Mouse (Mus musculus) heart, embryonic 12.5 days (tissue): ENCODE results near the gene Slc37a4. TPM values are rescaled to one million over a fixed set of nuclear protein-coding genes. Genes with fewer than 3 reads are reported as not detected.
A peak's percentile ranks its signal among the peaks of the same experiment; 100 is the strongest.
"Not testable (repeated sequence)": the region's sequence is repeated elsewhere in the genome, so short reads cannot be mapped to it uniquely, and the experiment has no call there.

Experiments used
- ATAC-seq: fragments of 200-750 bp; cut with Nextera tagmentation; 2 replicates; pipeline ENCODE4 v1.8.0; 2017; ENCODE audit warnings: moderate TSS enrichment, moderate library complexity; ENCODE audit not compliant: insufficient number of reproducible peaks, low FRiP score
- H3K27ac ChIP-seq: fragments of 300-500 bp; sonication (generic); 2 replicates; pipeline ENCODE4 v1.5.1; 2016; ENCODE audit warnings: mild to moderate bottlenecking, moderate library complexity; ENCODE audit not compliant: poor library complexity, severe bottlenecking
- H3K27me3 ChIP-seq: fragments of 300-500 bp; sonication (generic); replicated peaks from 2 replicates; pipeline ENCODE4 v1.6.1; 2016; ENCODE audit warnings: mild to moderate bottlenecking, moderate library complexity
- H3K36me3 ChIP-seq: fragments of 300-500 bp; sonication (generic); 2 replicates; pipeline ENCODE4 v1.6.1; 2016; ENCODE audit warnings: mild to moderate bottlenecking, moderate library complexity
- H3K4me1 ChIP-seq: fragments of 300-500 bp; sonication (generic); replicated peaks from 2 replicates; pipeline ENCODE4 v1.6.1; 2016; ENCODE audit warnings: mild to moderate bottlenecking
- H3K4me2 ChIP-seq: fragments of 300-500 bp; sonication (generic); 2 replicates; pipeline ENCODE4 v1.6.1; 2016; ENCODE audit warnings: mild to moderate bottlenecking, moderate library complexity
- H3K4me3 ChIP-seq: fragments of 300-500 bp; sonication (generic); 2 replicates; pipeline ENCODE4 v1.5.1; 2016; ENCODE audit warnings: mild to moderate bottlenecking
- H3K9ac ChIP-seq: fragments of 300-500 bp; sonication (generic); 2 replicates; pipeline ENCODE4 v1.6.1; 2016; ENCODE audit warnings: mild to moderate bottlenecking, moderate library complexity
- H3K9me3 ChIP-seq: fragments of 300-500 bp; sonication (generic); replicated peaks from 2 replicates; pipeline ENCODE4 v1.6.1; 2016; ENCODE audit warnings: mild to moderate bottlenecking, moderate library complexity
- WGBS: fragments of 180-500 bp; shearing (Covaris S2); methylation state at CpG from one replicate; pipeline ENCODE4 v1.1.7; 2016; 5-methylcytosine and 5-hydroxymethylcytosine counted together
- polyA plus RNA-seq: library from polyadenylated mRNA; unstranded; fragments of >200 nt; fragmentation: Nextera tagmentation; extraction: Ambion mirVana; gene quantifications from 2 replicates; pipeline ENCODE4 v1.2.1, GENCODE M21; 2016

Slc37a4 gene
- polyA plus RNA-seq, 1 experiment from 2014 or later, result 28.1 TPM

DNA sequence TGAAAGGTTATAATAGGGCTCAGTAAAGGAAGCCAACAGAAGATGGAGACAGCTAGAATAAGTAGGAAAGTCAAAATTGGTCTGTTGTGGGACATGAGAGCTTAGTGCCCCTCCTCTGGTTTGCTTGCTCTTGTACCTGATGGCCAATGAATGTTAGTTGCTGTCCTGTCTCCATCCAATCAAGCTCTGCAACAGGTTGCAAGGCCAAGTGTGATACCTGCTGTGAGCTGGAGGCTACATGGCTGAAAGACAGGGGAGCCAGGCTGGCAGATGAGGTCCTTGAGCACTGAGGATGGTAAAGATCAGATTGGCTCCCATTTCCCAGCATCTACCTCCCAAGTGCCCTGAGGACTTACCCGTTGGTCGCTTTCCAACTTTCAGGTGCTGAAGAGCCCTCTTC is 16.1 kb downstream of the Slc37a4 start:
- 74% methylated on average over 2 of the region's 2 CpGs for WGBS
- H3K4me3 ChIP-seq, result no peak overlapping the region
- ATAC-seq, result no peak
- H3K27ac ChIP-seq, result no peak overlapping the region
- no peak overlapping the region for H3K4me2 ChIP-seq
- H3K36me3 ChIP-seq, result peaks cover 72% of the 10 kb centered on the region
- no peak overlapping the region for H3K9ac ChIP-seq
- H3K27me3 ChIP-seq, result no peaks in the 10 kb centered on the region
- H3K4me1 ChIP-seq, result peaks cover 16% of the 10 kb centered on the region
- H3K9me3 ChIP-seq, result no peaks in the 10 kb centered on the region

DNA sequence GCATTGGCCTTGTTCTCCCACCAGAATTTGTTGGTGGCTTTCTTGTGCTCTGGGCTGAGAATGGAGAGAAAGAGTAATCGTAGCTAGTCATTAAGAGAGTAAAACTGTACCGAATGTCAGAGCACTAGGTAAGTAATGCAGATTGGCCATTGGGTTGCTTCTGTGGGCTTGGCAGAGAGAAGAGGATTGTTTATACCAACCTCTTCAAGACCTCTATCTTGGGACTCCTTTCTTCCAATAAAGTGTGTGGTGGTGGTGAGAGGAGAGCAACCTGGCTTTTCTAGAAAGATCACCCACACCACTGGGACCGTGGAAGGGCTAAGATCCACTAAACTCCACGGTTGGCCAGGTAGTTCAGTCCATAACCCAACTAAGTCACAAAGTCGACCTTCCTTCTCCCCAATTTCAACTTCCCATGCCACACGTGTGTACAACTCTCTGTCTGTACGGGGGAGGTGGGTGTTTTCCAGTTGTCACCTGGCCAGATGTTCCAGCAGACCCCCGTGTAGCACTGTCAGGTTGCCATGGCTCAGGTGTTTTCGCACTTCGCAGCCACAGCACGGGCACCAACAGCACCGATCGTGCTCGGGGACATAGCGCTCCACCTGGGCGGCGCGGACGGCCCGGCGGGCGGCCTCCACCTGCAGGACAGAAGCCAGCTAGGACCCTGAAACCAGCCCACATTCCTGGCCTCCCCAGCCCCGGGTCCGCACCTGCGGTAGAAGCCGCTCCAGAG is 20.7 kb downstream of the Slc37a4 start:
- Histone ChIP-seq H3K36me3 (peaks cover 35% of the 10 kb centered on the region), H3K9me3 (no peaks in the 10 kb centered on the region), H3K9ac (peak overlapping the region; percentile 92), H3K27ac (peak overlapping the region; percentile 60), H3K4me2 (peak overlapping the region; percentile 83), H3K27me3 (no peaks in the 10 kb centered on the region), H3K4me1 (peaks cover 9% of the 10 kb centered on the region), H3K4me3 (peak overlapping the region; percentile 95)
- peak; percentile 77 for ATAC-seq
- WGBS, result 7% methylated on average over 26 of the region's 26 CpGs

DNA sequence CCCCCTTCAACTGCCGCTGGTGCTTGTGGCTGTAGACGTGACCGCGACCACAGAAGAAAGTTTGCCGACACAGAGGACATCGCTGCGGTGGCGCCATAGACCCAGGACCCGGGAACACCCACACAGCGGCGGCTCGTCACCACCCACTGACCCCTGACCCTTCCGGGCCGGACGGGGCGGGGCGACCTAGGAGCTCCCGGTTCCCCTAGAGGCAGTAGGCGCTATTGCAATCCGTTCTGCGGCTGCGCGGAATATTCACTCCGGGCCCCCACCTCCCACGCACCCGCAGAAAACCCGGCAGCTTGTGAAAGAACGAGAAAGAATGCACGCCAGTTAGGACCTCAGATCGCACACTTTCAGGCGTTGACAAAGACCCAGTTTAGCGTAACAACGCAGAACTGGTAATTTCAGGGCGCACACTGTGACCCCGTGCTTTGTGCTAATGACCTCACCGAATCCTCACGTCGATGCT is 21.3 kb downstream of the Slc37a4 start:
- under 1% methylated on average over 38 of the region's 38 CpGs for WGBS
- peaks cover 30% of the 10 kb centered on the region for H3K36me3 ChIP-seq
- H3K9me3 ChIP-seq, result no peaks in the 10 kb centered on the region
- peak overlapping the region; percentile 60 for H3K27ac ChIP-seq
- H3K4me1 ChIP-seq, result peaks cover 9% of the 10 kb centered on the region
- peak overlapping the region; percentile 92 for H3K9ac ChIP-seq
- peak overlapping the region; percentile 83 for H3K4me2 ChIP-seq
- peak; percentile 96 for ATAC-seq
- H3K4me3 ChIP-seq, result peak overlapping the region; percentile 95
- H3K27me3 ChIP-seq, result no peaks in the 10 kb centered on the region

DNA sequence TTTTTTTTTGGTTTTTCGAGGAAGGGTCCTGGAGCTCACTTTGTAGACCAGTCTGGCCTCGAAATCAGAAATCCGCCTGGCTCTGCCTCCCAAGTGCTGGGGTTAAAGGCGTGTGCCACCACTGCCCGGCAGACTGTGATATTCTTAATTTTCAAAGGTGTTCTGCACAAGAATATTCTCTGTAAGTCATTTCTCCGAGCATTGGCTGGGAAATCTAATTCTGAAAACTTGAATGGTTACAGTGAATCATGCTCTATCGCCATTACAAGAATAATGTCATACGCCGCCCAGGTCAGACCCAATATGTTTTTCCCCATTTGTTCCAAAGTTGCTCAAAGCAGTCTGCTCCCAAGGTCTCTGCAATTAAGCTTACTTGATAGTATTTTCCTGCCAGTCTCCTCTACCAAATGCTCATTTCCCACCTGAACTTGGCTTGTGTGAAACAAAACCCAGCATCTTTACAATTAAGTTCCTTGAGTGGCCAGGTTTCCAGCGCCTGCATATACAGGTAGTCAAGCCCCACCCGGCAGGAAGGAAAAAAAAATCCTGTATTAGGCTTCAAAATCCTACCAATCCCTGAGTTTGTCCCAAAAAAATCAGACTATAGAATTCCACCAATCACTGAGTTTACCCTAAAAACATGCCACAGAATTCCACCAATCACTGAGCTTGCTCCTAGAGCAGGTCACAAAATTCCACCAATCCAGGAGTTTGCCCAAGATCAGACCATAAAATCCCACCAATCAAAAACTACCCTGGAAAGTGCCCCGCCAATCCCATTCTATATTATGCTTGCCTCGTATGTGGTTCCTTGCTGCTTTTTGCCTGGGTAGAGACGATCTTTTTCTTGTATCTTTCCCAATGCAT is 22.1 kb downstream of the Slc37a4 start, which contains the start of gene Ccdc84:
Gene Ccdc84 (minus strand): TSS at position 51 of the 867 bp plus-strand sequence.
- 74% methylated on average over 14 of the region's 14 CpGs for WGBS
- no peaks in the 10 kb centered on the region for H3K9me3 ChIP-seq
- H3K4me2 ChIP-seq, result peak within 1 kb of the TSS; percentile 83
- H3K9ac ChIP-seq, result peak within 1 kb of the TSS; percentile 92
- peaks cover 9% of the 10 kb centered on the region for H3K4me1 ChIP-seq
- no peaks in the 10 kb centered on the region for H3K27me3 ChIP-seq
- H3K36me3 ChIP-seq, result peaks cover 23% of the 10 kb centered on the region
- ATAC-seq, result no peak; the same call in 1 of the 2 replicates
- peak within 1 kb of the TSS; percentile 95 for H3K4me3 ChIP-seq
- H3K27ac ChIP-seq, result peak within 1 kb of the TSS; percentile 60

DNA sequence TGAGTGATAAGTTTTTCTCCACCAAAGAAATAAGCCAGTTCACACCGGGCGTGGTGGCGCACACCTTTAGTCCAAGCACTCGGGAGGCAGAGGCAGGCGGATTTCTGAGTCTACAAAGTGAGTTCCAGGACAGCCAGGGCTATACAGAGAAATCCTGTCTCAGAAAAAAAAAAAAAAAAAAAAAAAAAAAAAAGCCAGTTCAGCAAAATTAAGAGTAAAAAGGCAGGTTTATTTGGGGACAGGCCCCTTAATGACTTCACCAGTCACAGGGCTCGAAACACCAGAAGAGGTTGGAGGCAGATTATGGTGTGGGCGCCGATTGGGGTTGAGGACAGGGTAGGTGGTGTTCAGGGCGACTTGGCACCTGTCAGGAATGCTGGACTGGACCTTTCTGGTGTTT is 23.1 kb downstream of the Slc37a4 start:
- ATAC-seq, H3K27ac ChIP-seq, H3K9ac ChIP-seq, H3K4me3 ChIP-seq, H3K9me3 ChIP-seq, H3K4me1 ChIP-seq, H3K4me2 ChIP-seq, H3K27me3 ChIP-seq: not testable (repeated sequence)
- 92% methylated on average over 9 of the region's 9 CpGs for WGBS
- peaks cover 14% of the 10 kb centered on the region for H3K36me3 ChIP-seq

DNA sequence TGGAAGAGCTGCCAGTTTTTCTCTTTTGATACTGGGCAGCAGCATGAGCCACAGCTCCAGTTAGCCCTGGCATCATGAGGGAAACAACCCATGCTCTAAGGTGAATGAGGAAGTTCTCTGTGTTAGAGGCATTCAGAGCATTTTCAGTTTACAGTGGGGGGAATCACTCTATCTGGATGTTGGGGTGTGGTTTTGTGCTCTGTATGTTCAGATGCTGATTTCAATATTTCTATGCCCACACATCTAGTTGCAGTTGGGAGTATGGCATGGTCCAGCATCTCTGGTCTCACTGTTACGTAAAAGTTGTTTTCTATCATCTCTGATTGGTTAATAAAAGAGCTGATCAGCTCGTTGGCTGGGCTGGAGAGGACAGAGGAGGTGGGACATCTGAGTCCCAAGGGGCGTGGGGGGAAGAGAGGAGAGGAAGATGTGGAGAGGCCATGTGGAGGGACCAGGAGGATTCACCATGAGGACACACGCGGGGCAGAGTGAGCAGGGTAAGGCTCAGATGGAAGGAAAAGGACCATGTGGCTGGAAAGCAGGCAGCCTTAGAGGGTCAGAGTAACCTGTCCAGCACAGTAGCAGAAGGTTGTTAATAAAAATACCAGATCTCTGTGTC is 23.7 kb downstream of the Slc37a4 start:
- Histone ChIP-seq H3K4me2 (no peak overlapping the region), H3K27me3 (no peaks in the 10 kb centered on the region), H3K36me3 (peaks cover 11% of the 10 kb centered on the region), H3K4me3 (no peak overlapping the region), H3K4me1 (peaks cover 9% of the 10 kb centered on the region), H3K9ac (no peak overlapping the region), H3K9me3 (no peaks in the 10 kb centered on the region), H3K27ac (no peak overlapping the region)
- WGBS, result 81% methylated on average over 5 of the region's 5 CpGs
- ATAC-seq, result no peak

DNA sequence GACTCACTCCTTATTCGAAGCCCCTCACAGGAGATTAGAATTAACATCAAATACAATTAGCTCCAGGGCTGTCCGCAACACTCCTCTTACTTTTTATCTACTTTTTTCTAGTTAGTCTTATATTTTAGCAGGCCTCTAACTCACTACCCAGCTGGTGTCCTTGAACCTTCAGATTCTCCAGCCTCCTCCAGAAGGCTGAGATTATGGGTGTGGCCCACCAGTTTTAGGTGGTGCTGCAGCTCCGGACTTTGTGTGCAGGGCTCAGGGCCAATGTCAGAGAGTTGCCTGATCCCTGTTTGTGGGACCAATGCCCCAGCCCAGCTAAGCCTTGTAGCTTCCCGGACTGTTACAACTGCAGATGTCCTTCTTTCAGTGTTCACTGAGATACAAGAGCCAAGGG is 26.9 kb downstream of the Slc37a4 start:
- no peaks in the 10 kb centered on the region for H3K4me1 ChIP-seq
- no peaks in the 10 kb centered on the region for H3K9me3 ChIP-seq
- 77% methylated on average over 4 of the region's 4 CpGs for WGBS
- H3K27me3 ChIP-seq, result no peaks in the 10 kb centered on the region
- no peak overlapping the region for H3K4me3 ChIP-seq
- no peak overlapping the region for H3K4me2 ChIP-seq
- H3K36me3 ChIP-seq, result no peaks in the 10 kb centered on the region
- H3K27ac ChIP-seq, result no peak overlapping the region
- H3K9ac ChIP-seq, result no peak overlapping the region
- ATAC-seq, result no peak

DNA sequence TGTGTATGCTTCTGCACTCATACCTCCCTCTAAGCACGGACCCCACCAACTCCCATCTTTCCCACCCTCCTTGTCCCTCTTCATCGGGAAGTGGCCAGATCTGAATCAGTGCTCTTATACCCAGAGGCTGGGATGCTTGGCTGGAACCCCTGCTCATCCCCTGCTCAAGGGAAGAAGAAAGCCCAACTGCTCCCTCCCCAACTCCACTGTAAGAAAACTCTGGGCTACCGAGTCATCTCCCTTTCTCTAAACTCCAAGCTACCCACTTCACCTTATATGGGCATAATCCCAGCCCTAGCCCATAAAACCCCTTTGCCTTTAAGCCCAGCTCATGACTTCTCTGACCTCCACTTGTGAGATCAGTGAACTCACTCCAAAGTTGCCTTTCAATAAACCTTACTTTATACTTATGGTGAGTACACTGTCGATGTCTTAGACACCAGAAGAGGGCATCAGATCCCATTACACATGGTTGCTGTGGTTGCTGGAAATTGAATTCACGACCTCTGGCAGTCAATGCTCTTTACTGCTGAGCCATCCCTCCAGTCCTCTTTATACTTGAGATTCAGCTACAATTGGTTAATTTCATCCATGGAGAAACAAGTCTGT is 36.0 kb downstream of the Slc37a4 start:
- no peak overlapping the region for H3K4me3 ChIP-seq
- 47% methylated on average over 5 of the region's 5 CpGs for WGBS
- no peak for ATAC-seq
- no peak overlapping the region for H3K4me2 ChIP-seq
- no peaks in the 10 kb centered on the region for H3K9me3 ChIP-seq
- H3K4me1 ChIP-seq, result no peaks in the 10 kb centered on the region
- no peak overlapping the region for H3K9ac ChIP-seq
- 0 out of 2 replicates have a peak, but pooled peaks cover 6% of the 10 kb centered on the region for H3K27me3 ChIP-seq
- H3K36me3 ChIP-seq, result no peaks in the 10 kb centered on the region
- H3K27ac ChIP-seq, result no peak overlapping the region

DNA sequence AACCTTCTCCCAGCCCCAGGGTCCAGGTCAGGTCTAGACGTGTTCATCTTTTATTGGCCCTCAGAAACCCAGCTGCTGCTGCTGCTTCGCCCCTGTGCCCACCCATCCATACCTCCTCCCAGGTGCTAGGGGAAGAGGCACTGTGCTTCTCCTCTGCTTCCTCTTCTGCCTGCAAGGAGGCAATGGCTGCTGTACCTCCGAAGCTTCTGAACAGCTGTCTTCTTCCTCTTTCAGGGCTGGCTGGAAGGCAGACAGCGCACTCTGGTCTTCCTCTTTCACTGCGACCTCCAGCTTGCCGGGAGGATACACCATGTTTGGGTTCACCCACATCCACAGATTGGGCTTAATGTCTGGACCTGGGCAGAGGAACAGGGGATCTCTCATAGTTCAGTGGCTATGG is 39.1 kb downstream of the Slc37a4 start:
- Histone ChIP-seq H3K9ac (no peak overlapping the region), H3K27me3 (peaks cover 9% of the 10 kb centered on the region; the same call in 1 of the 2 replicates), H3K4me1 (no peaks in the 10 kb centered on the region), H3K4me3 (no peak overlapping the region), H3K27ac (no peak overlapping the region), H3K36me3 (no peaks in the 10 kb centered on the region), H3K4me2 (no peak overlapping the region), H3K9me3 (no peaks in the 10 kb centered on the region)
- no peak for ATAC-seq
- WGBS, result 76% methylated on average over 6 of the region's 6 CpGs

DNA sequence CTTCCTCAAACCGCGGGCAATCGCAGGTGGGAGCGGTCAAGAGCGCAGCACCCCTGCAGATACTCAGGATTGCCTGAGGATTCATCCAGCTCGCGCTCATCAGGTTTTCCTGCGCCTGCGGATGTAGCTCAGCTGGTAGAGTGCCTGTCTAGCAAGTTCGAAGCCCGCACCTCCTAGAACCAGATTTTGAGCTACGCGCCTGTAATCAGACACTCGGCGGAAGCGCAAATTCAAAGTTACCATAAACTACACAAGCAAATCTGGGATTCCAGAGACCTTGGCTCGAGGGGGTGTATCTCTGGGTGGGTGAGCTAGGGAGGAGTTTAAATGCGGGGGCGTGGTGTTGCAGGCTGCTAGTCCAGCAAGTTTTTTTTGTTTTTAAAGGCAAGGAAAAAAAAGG is 44.3 kb downstream of the Slc37a4 start, which contains the start of gene Foxr1:
Gene Foxr1 (minus strand): TSS at position 176 of the 400 bp plus-strand sequence.
- ATAC-seq, result no peak
- WGBS, result 54% methylated on average over 19 of the region's 19 CpGs

More for the DNA sequence above, 44.3 kb downstream of the Slc37a4 start, which contains the start of gene Foxr1:
- H3K4me3 ChIP-seq, result no peak within 1 kb of the TSS
- no peak within 1 kb of the TSS for H3K9ac ChIP-seq
- no peaks in the 10 kb centered on the region for H3K36me3 ChIP-seq
- H3K27ac ChIP-seq, result no peak within 1 kb of the TSS
- H3K9me3 ChIP-seq, result no peaks in the 10 kb centered on the region
- H3K4me1 ChIP-seq, result no peaks in the 10 kb centered on the region
- peaks cover 6% of the 10 kb centered on the region; the same call in 1 of the 2 replicates for H3K27me3 ChIP-seq
- no peak within 1 kb of the TSS for H3K4me2 ChIP-seq
